Mouse (Mus musculus) MEL (cell line): ENCODE results near the gene Atf7ip. TPM values are rescaled to one million over a fixed set of nuclear protein-coding genes. Genes with fewer than 3 reads are reported as not detected.

ENCODE experiments used
- DNase-seq: peaks from one replicate; pipeline ENCODE4 v3.0.0; 2011; ENCODE audit warnings: low read depth, low spot score
- H3K27ac ChIP-seq: 2 replicates; pipeline ENCODE4 v1.5.1; 2012; ENCODE audit warnings: low read depth, mild to moderate bottlenecking, control low read depth, low read length, moderate library complexity; ENCODE audit not compliant: control insufficient read depth
- H3K27me3 ChIP-seq, 2 experiments: fragments of 150-350 bp in 1 of 2; sonication (generic) in 1 of 2; 2 replicates each; pipeline ENCODE4 v1.6.1; 2012; ENCODE audit warnings: low read length in 2 of 2, mild to moderate bottlenecking in 2 of 2, improper control_type of control experiment in 1 of 2, moderate library complexity in 1 of 2; ENCODE audit not compliant: insufficient read depth in 2 of 2, control insufficient read depth in 1 of 2
- H3K36me3 ChIP-seq, 2 experiments: 2 replicates each; pipeline ENCODE4 v1.6.1; 2012 to 2014; ENCODE audit warnings: low read length in 2 of 2, improper control_type of control experiment in 1 of 2, inconsistent platforms in 1 of 2, mild to moderate bottlenecking in 1 of 2; ENCODE audit not compliant: insufficient read depth in 2 of 2, control insufficient read depth in 1 of 2
- H3K4me1 ChIP-seq, 2 experiments: fragments of 150-350 bp in 1 of 2; sonication (generic) in 1 of 2; 2 replicates each; pipeline ENCODE4 v1.6.1; 2012; ENCODE audit warnings: low read length in 2 of 2, improper control_type of control experiment in 1 of 2, mild to moderate bottlenecking in 1 of 2; ENCODE audit not compliant: insufficient read depth in 2 of 2, control insufficient read depth in 1 of 2
- H3K4me3 ChIP-seq, 2 experiments: fragments of 150-350 bp in 1 of 2; sonication (generic) in 1 of 2; 2 replicates each; pipeline ENCODE4 v1.5.1; 2012; ENCODE audit warnings: low read depth in 2 of 2, low read length in 2 of 2, mild to moderate bottlenecking in 2 of 2, moderate library complexity in 2 of 2, control low read depth in 1 of 2, improper control_type of control experiment in 1 of 2; ENCODE audit not compliant: control insufficient read depth in 1 of 2, insufficient read depth in 1 of 2
- H3K79me2 ChIP-seq: 2 replicates; pipeline ENCODE4 v1.6.1; 2012; ENCODE audit warnings: mild to moderate bottlenecking, low read length, moderate library complexity; ENCODE audit not compliant: control insufficient read depth, poor library complexity, insufficient read depth
- H3K9ac ChIP-seq: 2 replicates; pipeline ENCODE4 v1.6.1; 2012; ENCODE audit warnings: low read depth, mild to moderate bottlenecking, control low read depth, low read length, moderate library complexity; ENCODE audit not compliant: control insufficient read depth, poor library complexity, severe bottlenecking
- H3K9me3 ChIP-seq: fragments of 150-350 bp; sonication (generic); replicated peaks from 2 replicates; pipeline ENCODE4 v1.6.1; 2012; ENCODE audit warnings: mild to moderate bottlenecking, low read length, improper control_type of control experiment, moderate library complexity; ENCODE audit not compliant: insufficient read depth
- BHLHE40 ChIP-seq: IDR thresholded peaks from 2 replicates; pipeline ENCODE4 v1.6.1; 2012; ENCODE audit warnings: low read depth, mild to moderate bottlenecking, inconsistent platforms, low read length, improper control_type of control experiment, borderline replicate concordance
- CHD1 ChIP-seq: IDR thresholded peaks from 2 replicates; pipeline ENCODE4 v1.6.1; 2012; ENCODE audit warnings: low read depth, mild to moderate bottlenecking, inconsistent platforms, low read length, improper control_type of control experiment
- CTCF ChIP-seq, 3 experiments: IDR thresholded peaks in 2 of 3; conservative IDR thresholded peaks in 1 of 3; 2 replicates each; pipeline ENCODE4 v1.5.1; 2011 to 2012; ENCODE audit warnings: low read length in 3 of 3, low read depth in 2 of 3, mild to moderate bottlenecking in 2 of 3, improper control_type of control experiment in 1 of 3, inconsistent platforms in 1 of 3, mixed read lengths in 1 of 3, moderate library complexity in 1 of 3; ENCODE audit not compliant: control insufficient read depth in 1 of 3, insufficient read depth in 1 of 3, poor library complexity in 1 of 3, severe bottlenecking in 1 of 3
- ELF1 ChIP-seq: IDR thresholded peaks from 2 replicates; pipeline ENCODE4 v1.6.1; 2014; ENCODE audit warnings: low read depth, mild to moderate bottlenecking, inconsistent platforms, low read length, improper control_type of control experiment, moderate library complexity
- EP300 ChIP-seq, 2 experiments: IDR thresholded peaks; 2 replicates each; pipeline ENCODE4 v1.6.1; 2011; ENCODE audit warnings: improper control_type of control experiment in 2 of 2, low read length in 2 of 2, low read depth in 1 of 2, mild to moderate bottlenecking in 1 of 2
- ETS1 ChIP-seq: IDR thresholded peaks from 2 replicates; pipeline ENCODE4 v1.6.1; 2012; ENCODE audit warnings: low read depth, mild to moderate bottlenecking, inconsistent platforms, low read length, improper control_type of control experiment, moderate library complexity
- GATA1 ChIP-seq: IDR thresholded peaks from 2 replicates; pipeline ENCODE4 v1.6.1; 2011; ENCODE audit warnings: low read depth, low read length, improper control_type of control experiment
- HCFC1 ChIP-seq: IDR thresholded peaks from 2 replicates; pipeline ENCODE4 v1.6.1; 2012; ENCODE audit warnings: low read depth, mild to moderate bottlenecking, inconsistent platforms, low read length, improper control_type of control experiment, moderate library complexity
- MAFK ChIP-seq: IDR thresholded peaks from 2 replicates; pipeline ENCODE4 v1.6.1; 2011; ENCODE audit warnings: low read depth, mild to moderate bottlenecking, low read length, improper control_type of control experiment, borderline replicate concordance
- MAZ ChIP-seq: IDR thresholded peaks from 2 replicates; pipeline ENCODE4 v1.6.1; 2012; ENCODE audit warnings: low read depth, mild to moderate bottlenecking, inconsistent platforms, low read length, improper control_type of control experiment
- MXI1 ChIP-seq: IDR thresholded peaks from 2 replicates; pipeline ENCODE4 v1.6.1; 2011; ENCODE audit warnings: mild to moderate bottlenecking, low read depth, low read length, improper control_type of control experiment
- MYB ChIP-seq: IDR thresholded peaks from 2 replicates; pipeline ENCODE4 v1.6.1; 2011; ENCODE audit warnings: mild to moderate bottlenecking, low read depth, low read length, improper control_type of control experiment
- MYC ChIP-seq: IDR thresholded peaks from 2 replicates; pipeline ENCODE4 v1.6.1; 2011; ENCODE audit warnings: low read depth, mild to moderate bottlenecking, low read length, improper control_type of control experiment, moderate library complexity
- NELFE ChIP-seq: IDR thresholded peaks from 2 replicates; pipeline ENCODE4 v1.6.1; 2011; ENCODE audit warnings: low read depth, low read length, improper control_type of control experiment
- NRF1 ChIP-seq: IDR thresholded peaks from 2 replicates; pipeline ENCODE4 v1.6.1; 2014; ENCODE audit warnings: low read depth, mild to moderate bottlenecking, inconsistent platforms, low read length, improper control_type of control experiment, moderate library complexity; ENCODE audit not compliant: poor library complexity, insufficient read depth, severe bottlenecking
- POLR2A ChIP-seq, 2 experiments: IDR thresholded peaks; 2 replicates each; pipeline ENCODE4 v1.6.1; 2011 to 2012; ENCODE audit warnings: low read length in 2 of 2, mild to moderate bottlenecking in 2 of 2, control low read depth in 1 of 2, improper control_type of control experiment in 1 of 2, low read depth in 1 of 2, moderate library complexity in 1 of 2; ENCODE audit not compliant: control insufficient read depth in 1 of 2, insufficient read depth in 1 of 2, poor library complexity in 1 of 2
- RAD21 ChIP-seq: IDR thresholded peaks from 2 replicates; pipeline ENCODE4 v1.6.1; 2011; ENCODE audit warnings: mild to moderate bottlenecking, low read depth, low read length, improper control_type of control experiment
- SIN3A ChIP-seq: IDR thresholded peaks from 2 replicates; pipeline ENCODE4 v1.6.1; 2012; ENCODE audit warnings: low read length, improper control_type of control experiment, inconsistent platforms
- TBP ChIP-seq: IDR thresholded peaks from 2 replicates; pipeline ENCODE4 v1.8.0; 2011; ENCODE audit warnings: low read depth, low read length, improper control_type of control experiment
- TCF12 ChIP-seq: IDR thresholded peaks from 2 replicates; pipeline ENCODE4 v1.6.1; 2014; ENCODE audit warnings: low read depth, mild to moderate bottlenecking, inconsistent platforms, low read length, improper control_type of control experiment, moderate library complexity
- UBTF ChIP-seq: IDR thresholded peaks from 2 replicates; pipeline ENCODE4 v1.6.1; 2012; ENCODE audit warnings: low read depth, mild to moderate bottlenecking, inconsistent platforms, low read length, improper control_type of control experiment, moderate library complexity, borderline replicate concordance; ENCODE audit not compliant: insufficient read depth
- USF2 ChIP-seq, 2 experiments: IDR thresholded peaks; 2 replicates each; pipeline ENCODE4 v1.6.1; 2011 to 2012; ENCODE audit warnings: improper control_type of control experiment in 2 of 2, low read length in 2 of 2, borderline replicate concordance in 1 of 2, inconsistent platforms in 1 of 2, low read depth in 1 of 2, mild to moderate bottlenecking in 1 of 2; ENCODE audit not compliant: insufficient read depth in 1 of 2
- ZC3H11A ChIP-seq: IDR thresholded peaks from 2 replicates; pipeline ENCODE4 v1.6.1; 2012; ENCODE audit warnings: low read depth, mild to moderate bottlenecking, inconsistent platforms, low read length, improper control_type of control experiment
- ZKSCAN1 ChIP-seq: IDR thresholded peaks from 2 replicates; pipeline ENCODE4 v1.6.1; 2012; ENCODE audit warnings: low read depth, mild to moderate bottlenecking, inconsistent platforms, low read length, improper control_type of control experiment, moderate library complexity
- polyA plus RNA-seq, 2 experiments: library from polyadenylated mRNA; stranded (reverse) in 1 of 2; unstranded in 1 of 2; fragments of >175 nt in 1 of 2; fragments of >200 nt in 1 of 2; gene quantifications; 2 replicates each; pipeline versions ENCODE4 v1.2.1 to v1.2.4; 2012; ENCODE audit warnings: low replicate concordance in 2 of 2, low read depth in 1 of 2; ENCODE audit not compliant: insufficient read length in 2 of 2, insufficient read depth in 1 of 2, missing spikeins in 1 of 2
- total RNA-seq: library from RNA; depleted of rRNA; stranded (reverse); fragments of 300-350 nt; gene quantifications from 2 replicates; pipeline ENCODE4 v1.2.3, GENCODE M21; 2012

Atf7ip gene
- total and polyA plus RNA-seq, 3 experiments = 7.3 to 56.1 (median 24.6) TPM

DNA sequence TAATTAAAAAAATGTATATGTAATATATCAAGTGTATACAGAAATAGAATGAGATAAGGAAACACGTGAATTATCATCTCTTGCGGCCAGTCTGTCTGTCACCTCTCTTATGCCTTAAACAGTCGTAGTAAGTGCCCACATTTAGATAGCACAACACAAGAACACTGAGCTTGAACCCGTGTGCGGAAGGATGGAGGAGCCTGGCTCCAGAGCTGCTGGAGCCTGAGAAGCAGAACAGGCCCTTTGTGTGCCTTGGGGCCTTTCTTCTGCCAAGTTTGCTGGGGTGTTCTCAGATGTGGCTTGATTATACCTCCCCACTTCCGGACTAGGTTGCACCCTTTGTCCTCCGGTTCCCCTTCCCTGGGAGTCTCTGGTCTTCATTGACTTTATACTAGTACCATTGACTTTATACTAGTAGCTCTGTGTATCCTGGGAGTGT lies 25.8 kb downstream of the Atf7ip start (continued):
- peak; percentile 97 for TF ChIP-seq UBTF
- TF ChIP-seq USF2 (IDR thresholded peaks at IDR 0.05; ENCODE audit: borderline replicate concordance in 1 of 2, insufficient read depth in 1 of 2, low read depth in 1 of 2, low read length in 2 of 2) = no peak
- TF ChIP-seq MAFK = no peak
- no peak for TF ChIP-seq MAZ
- TF ChIP-seq EP300 (IDR thresholded peaks at IDR 0.05; ENCODE audit: low read depth in 1 of 2, low read length in 2 of 2) = peak in 1 of 2 experiments; percentile 49; a peak in 3 of 4 replicates
- TF ChIP-seq ZKSCAN1 = no peak
- no peak for TF ChIP-seq MYB
- no peak for TF ChIP-seq CTCF (IDR thresholded peaks at IDR 0.05 in 2 of 3, conservative IDR thresholded peaks at IDR 0.05 in 1 of 3; ENCODE audit: control insufficient read depth in 1 of 3, insufficient read depth in 1 of 3, low read depth in 2 of 3, low read length in 3 of 3, poor library complexity in 1 of 3, severe bottlenecking in 1 of 3)
- peak; percentile 79; the same call in 1 of the 2 replicates for TF ChIP-seq MXI1
- no peak for TF ChIP-seq CHD1
- TF ChIP-seq BHLHE40 = peak; percentile 96
- peak; percentile 73 for TF ChIP-seq ELF1
- 0 out of 2 replicates have a peak, but pooled peaks have one; percentile 33 for TF ChIP-seq NELFE

DNA sequence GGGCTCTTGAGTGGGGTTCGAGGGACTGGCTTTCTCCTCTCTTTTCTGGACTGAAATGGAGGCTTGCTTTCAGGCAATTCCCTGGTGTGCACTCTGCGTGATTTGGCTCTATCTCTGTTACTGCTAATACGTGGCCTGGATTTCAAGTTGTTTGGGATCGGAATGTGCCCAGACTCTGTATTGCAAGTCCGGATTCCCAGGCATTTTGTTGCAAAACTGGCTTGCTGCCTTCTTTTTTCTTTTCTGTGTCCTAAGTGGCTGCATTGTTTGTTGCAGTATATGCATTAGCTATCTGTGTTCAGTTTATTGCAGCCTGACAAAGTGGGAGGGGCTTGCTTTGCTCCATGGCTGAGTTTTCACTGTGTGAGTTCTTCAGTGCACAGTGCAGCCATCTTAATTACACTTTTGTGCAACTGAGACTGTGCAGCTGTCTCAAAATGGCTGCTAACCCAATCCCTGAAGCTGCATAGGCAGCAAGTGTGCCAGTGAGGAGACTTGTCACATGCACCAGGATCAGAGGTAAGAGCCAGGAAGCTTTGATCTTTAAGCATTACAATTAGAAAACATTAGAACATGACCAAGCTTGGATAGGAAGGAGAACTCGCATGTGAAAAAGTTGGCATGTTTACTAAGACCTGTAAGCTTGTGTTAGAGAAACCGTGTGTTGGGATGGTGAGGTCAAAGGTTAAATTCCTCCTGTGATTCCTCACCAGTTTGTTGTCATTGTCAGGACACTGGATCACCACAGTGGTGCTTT lies 26.7 kb downstream of the Atf7ip start:
- H3K9ac ChIP-seq = peak overlapping the region; percentile 42
- 0 out of 2 replicates have a peak, but pooled peaks have one; percentile 53 for TF ChIP-seq MYC
- 0 out of 4 replicates have a peak, but pooled peaks of 1 of the 2 experiments have one; percentile 32 for TF ChIP-seq POLR2A (IDR thresholded peaks at IDR 0.05; ENCODE audit: control insufficient read depth in 1 of 2, insufficient read depth in 1 of 2, low read depth in 1 of 2, low read length in 2 of 2, poor library complexity in 1 of 2)
- TF ChIP-seq ETS1 = 0 out of 2 replicates have a peak, but pooled peaks have one; percentile 10
- TF ChIP-seq NRF1 = peak; percentile 53; the same call in 1 of the 2 replicates
- TF ChIP-seq NELFE = peak; percentile 46; the same call in 1 of the 2 replicates
- TF ChIP-seq RAD21 = no peak
- TF ChIP-seq SIN3A = peak; percentile 66
- no peak for TF ChIP-seq MYB
- TF ChIP-seq HCFC1 = peak; percentile 12; the same call in 1 of the 2 replicates
- no peak; the same call in 1 of the 2 replicates for TF ChIP-seq CHD1
- peak; percentile 80 for TF ChIP-seq ZC3H11A
- no peak for TF ChIP-seq CTCF (IDR thresholded peaks at IDR 0.05 in 2 of 3, conservative IDR thresholded peaks at IDR 0.05 in 1 of 3; ENCODE audit: control insufficient read depth in 1 of 3, insufficient read depth in 1 of 3, low read depth in 2 of 3, low read length in 3 of 3, poor library complexity in 1 of 3, severe bottlenecking in 1 of 3)
- TF ChIP-seq BHLHE40 = no peak
- TF ChIP-seq TBP = peak; percentile 81
- TF ChIP-seq EP300 (IDR thresholded peaks at IDR 0.05; ENCODE audit: low read depth in 1 of 2, low read length in 2 of 2) = peak in 1 of 2 experiments; percentile 13; a peak in 1 of 4 replicates
- no peak for TF ChIP-seq TCF12
- peak; percentile 44; the same call in 1 of the 2 replicates for TF ChIP-seq GATA1
- H3K27ac ChIP-seq = peak overlapping the region; percentile 87
- peak overlapping the region; percentile 37 to 40 for H3K4me3 ChIP-seq
- peak; percentile 90 for DNase-seq
- H3K4me1 ChIP-seq = peaks cover 17 to 22% of the 10 kb centered on the region in 2 experiments
- peaks cover 50% of the 10 kb centered on the region for H3K79me2 ChIP-seq
- no peaks in the 10 kb centered on the region for H3K27me3 ChIP-seq
- H3K9me3 ChIP-seq = no peaks in the 10 kb centered on the region
- peaks cover 3 to 41% of the 10 kb centered on the region in 2 experiments for H3K36me3 ChIP-seq
